Mouse (Mus musculus): ENCODE results near the gene AK157302. TPM values are rescaled to one million over a fixed set of nuclear protein-coding genes. Genes with fewer than 3 reads are reported as not detected.
"Not testable (repeated sequence)": the region's sequence is repeated elsewhere in the genome, so short reads cannot be mapped to it uniquely, and the experiment has no call there.

The AK157302 gene
- polyA plus RNA-seq, 1 experiment from 2014 or later = 0.45 TPM

- WGBS = 26% methylated on average over 4 of the region's 4 CpGs
Observed at GRCm38 (mm10) chr13:21472427-21472826, 22.6 kb upstream of the AK157302 start.

GRCm38 (mm10) chr13:21478759-21479670, 16.0 kb upstream of the AK157302 start, which contains the start of the genes Zkscan4 and Gm10065:
Gene Zkscan4, plus strand, starts transcription at chr13:21478907.
Gene Gm10065, minus strand, starts transcription at chr13:21479441.
- Histone ChIP-seq H3K4me3 (peak within 1 kb of the TSS; percentile 63), H3K27ac (replicated peaks) (peak within 1 kb of the TSS; percentile 79), H3K4me2 (peak within 1 kb of the TSS; percentile 72), H3K4me1 (peaks cover 14% of the 10 kb centered on the region), H3K9ac (peak within 1 kb of the TSS; percentile 84)
- H3K36me3 ChIP-seq; H3K9me3 ChIP-seq; H3K27me3 ChIP-seq (replicated peaks): not testable (repeated sequence)
- 3% methylated on average over 31 of the region's 31 CpGs for WGBS
- ATAC-seq (ENCODE audit: extremely low read depth, insufficient number of reproducible peaks, low FRiP score, low TSS enrichment) = peak; percentile 25; the same call in 1 of the 2 replicates

More at GRCm38 (mm10) chr13:21472427-21472826, 22.6 kb upstream of the AK157302 start:
- ATAC-seq (ENCODE audit: extremely low read depth, insufficient number of reproducible peaks, low FRiP score, low TSS enrichment) = no peak
- Histone ChIP-seq H3K27me3 (replicated peaks) (no peaks in the 10 kb centered on the region; the same call in 1 of the 2 replicates), H3K27ac (replicated peaks) (no peak overlapping the region), H3K4me1 (peaks cover 11% of the 10 kb centered on the region), H3K9me3 (no peaks in the 10 kb centered on the region), H3K36me3 (no peaks in the 10 kb centered on the region), H3K4me3 (no peak overlapping the region), H3K9ac (no peak overlapping the region), H3K4me2 (no peak overlapping the region)

GRCm38 (mm10) chr13:21486881-21487280, 8.1 kb upstream of the AK157302 start:
- peaks cover 19% of the 10 kb centered on the region for H3K36me3 ChIP-seq
- WGBS = 84% methylated on average over 1 of the region's 1 CpGs
- no peaks in the 10 kb centered on the region for H3K27me3 ChIP-seq (replicated peaks)
- H3K27ac ChIP-seq (replicated peaks) = no peak overlapping the region
- ATAC-seq (ENCODE audit: extremely low read depth, insufficient number of reproducible peaks, low FRiP score, low TSS enrichment) = no peak
- peaks cover 3% of the 10 kb centered on the region; the same call in 1 of the 2 replicates for H3K4me1 ChIP-seq
- H3K9ac ChIP-seq = no peak overlapping the region
- H3K4me2 ChIP-seq = no peak overlapping the region
- 0 out of 2 replicates have a peak, but pooled peaks cover 8% of the 10 kb centered on the region for H3K9me3 ChIP-seq
- H3K4me3 ChIP-seq = no peak overlapping the region

- Histone ChIP-seq H3K4me1 (no peaks in the 10 kb centered on the region), H3K27me3 (replicated peaks) (no peaks in the 10 kb centered on the region), H3K9ac (no peak overlapping the region), H3K4me3 (no peak overlapping the region), H3K36me3 (no peaks in the 10 kb centered on the region), H3K4me2 (no peak overlapping the region), H3K27ac (replicated peaks) (no peak overlapping the region), H3K9me3 (no peaks in the 10 kb centered on the region)
- no peak for ATAC-seq (ENCODE audit: extremely low read depth, insufficient number of reproducible peaks, low FRiP score, low TSS enrichment)
- 85% methylated on average over 5 of the region's 5 CpGs for WGBS
Observed at GRCm38 (mm10) chr13:21492847-21493246, 2.2 kb upstream of the AK157302 start.

GRCm38 (mm10) chr13:21501182-21501581, 6.2 kb downstream of the AK157302 start, which contains the start of gene Gm11273:
Gene Gm11273, minus strand, starts transcription at chr13:21501418.
- H3K4me3 ChIP-seq; H3K27ac ChIP-seq (replicated peaks); ATAC-seq (ENCODE audit: extremely low read depth, insufficient number of reproducible peaks, low FRiP score, low TSS enrichment); H3K9me3 ChIP-seq; H3K4me1 ChIP-seq; H3K4me2 ChIP-seq; H3K36me3 ChIP-seq; H3K27me3 ChIP-seq (replicated peaks); H3K9ac ChIP-seq: not testable (repeated sequence)
- 86% methylated on average over 17 of the region's 17 CpGs for WGBS

- no peak for ATAC-seq (ENCODE audit: extremely low read depth, insufficient number of reproducible peaks, low FRiP score, low TSS enrichment)
Observed at GRCm38 (mm10) chr13:21502296-21502695, 7.3 kb downstream of the AK157302 start.

GRCm38 (mm10) chr13:21506221-21506649, 11.2 kb downstream of the AK157302 start:
- peak overlapping the region; percentile 81 for H3K27ac ChIP-seq (replicated peaks)
- H3K4me3 ChIP-seq = peak overlapping the region; percentile 63
- no peaks in the 10 kb centered on the region for H3K36me3 ChIP-seq
- H3K27me3 ChIP-seq (replicated peaks) = no peaks in the 10 kb centered on the region
- H3K9me3 ChIP-seq = no peaks in the 10 kb centered on the region
- peak overlapping the region; percentile 73 for H3K4me2 ChIP-seq
- 0 out of 2 replicates have a peak, but pooled peaks cover 3% of the 10 kb centered on the region for H3K4me1 ChIP-seq
- peak overlapping the region; percentile 80 for H3K9ac ChIP-seq
- WGBS = under 1% methylated on average over 21 of the region's 21 CpGs
- ATAC-seq (ENCODE audit: extremely low read depth, insufficient number of reproducible peaks, low FRiP score, low TSS enrichment) = peak; percentile 97

More at GRCm38 (mm10) chr13:21502296-21502695, 7.3 kb downstream of the AK157302 start:
- no peak overlapping the region for H3K4me3 ChIP-seq
- no peak overlapping the region for H3K27ac ChIP-seq (replicated peaks)
- no peaks in the 10 kb centered on the region for H3K9me3 ChIP-seq
- H3K36me3 ChIP-seq = no peaks in the 10 kb centered on the region
- H3K4me1 ChIP-seq = 0 out of 2 replicates have a peak, but pooled peaks cover 3% of the 10 kb centered on the region
- H3K4me2 ChIP-seq = no peak overlapping the region
- no peak overlapping the region for H3K9ac ChIP-seq
- H3K27me3 ChIP-seq (replicated peaks) = no peaks in the 10 kb centered on the region
- 82% methylated on average over 5 of the region's 5 CpGs for WGBS

- Histone ChIP-seq H3K27me3 (replicated peaks) (no peaks in the 10 kb centered on the region), H3K4me3 (peak overlapping the region; percentile 91), H3K9ac (peak overlapping the region; percentile 65; the same call in 1 of the 2 replicates), H3K9me3 (no peaks in the 10 kb centered on the region), H3K36me3 (peaks cover 19% of the 10 kb centered on the region), H3K4me1 (peaks cover 10% of the 10 kb centered on the region), H3K27ac (replicated peaks) (no peak overlapping the region), H3K4me2 (peak overlapping the region; percentile 70)
- no peak for ATAC-seq (ENCODE audit: extremely low read depth, insufficient number of reproducible peaks, low FRiP score, low TSS enrichment)
- WGBS = 50% methylated on average over 7 of the region's 7 CpGs
Observed at GRCm38 (mm10) chr13:21530136-21530535, 35.1 kb downstream of the AK157302 start.

- under 1% methylated on average over 39 of the region's 39 CpGs for WGBS
- peak within 1 kb of the TSS; percentile 91 for H3K4me3 ChIP-seq
- H3K9ac ChIP-seq = peak within 1 kb of the TSS; percentile 99
- no peaks in the 10 kb centered on the region for H3K9me3 ChIP-seq
- no peaks in the 10 kb centered on the region for H3K27me3 ChIP-seq (replicated peaks)
- ATAC-seq (ENCODE audit: extremely low read depth, insufficient number of reproducible peaks, low FRiP score, low TSS enrichment) = peak; percentile 78; the same call in 1 of the 2 replicates
- peak within 1 kb of the TSS; percentile 93 for H3K27ac ChIP-seq (replicated peaks)
- H3K4me2 ChIP-seq = peak within 1 kb of the TSS; percentile 70
- H3K36me3 ChIP-seq = peaks cover 13% of the 10 kb centered on the region
- H3K4me1 ChIP-seq = peaks cover 10% of the 10 kb centered on the region
Observed at GRCm38 (mm10) chr13:21530781-21531201, 35.8 kb downstream of the AK157302 start, which contains the start of gene Zkscan8. Gene Zkscan8, minus strand, starts transcription at chr13:21531120.

- H3K36me3 ChIP-seq = no peaks in the 10 kb centered on the region
- H3K9me3 ChIP-seq = no peaks in the 10 kb centered on the region
- H3K4me2 ChIP-seq = no peak within 1 kb of the TSS
- no peak within 1 kb of the TSS for H3K4me3 ChIP-seq
- no peaks in the 10 kb centered on the region for H3K27me3 ChIP-seq (replicated peaks)
- ATAC-seq (ENCODE audit: extremely low read depth, insufficient number of reproducible peaks, low FRiP score, low TSS enrichment) = no peak
- 54% methylated on average over 1 of the region's 1 CpGs for WGBS
- no peak within 1 kb of the TSS for H3K27ac ChIP-seq (replicated peaks)
- H3K4me1 ChIP-seq = no peaks in the 10 kb centered on the region
- no peak within 1 kb of the TSS for H3K9ac ChIP-seq
Observed at GRCm38 (mm10) chr13:21542708-21543107, 47.7 kb downstream of the AK157302 start, which contains the start of gene Olfr1366. Gene Olfr1366, minus strand, starts transcription at chr13:21542808.

Measured in heart, embryonic 13.5 days (tissue).